Mouse (Mus musculus): ENCODE measurements at regions not wholly inside any gene's neighbourhood (a gene's known extent, or its start where the extent isn't known, plus 50 kb on each side); places are given as distances from the start of the nearest gene placed in this dataset.

- no peak overlapping the region for H3K4me3 ChIP-seq
- no peak overlapping the region for H3K27ac ChIP-seq
- ATAC-seq (ENCODE audit: low FRiP score, low read depth): no peak
- H3K27me3 ChIP-seq: no peaks in the 10 kb centered on the region
- no peak overlapping the region for H3K9ac ChIP-seq
- no peak overlapping the region for H3K4me2 ChIP-seq (replicated peaks)
- H3K9me3 ChIP-seq: no peaks in the 10 kb centered on the region
- no peaks in the 10 kb centered on the region for H3K36me3 ChIP-seq
- 68% methylated on average over 1 of the region's 1 CpGs for WGBS
- H3K4me1 ChIP-seq: no peaks in the 10 kb centered on the region
Observed at GRCm38 (mm10) chr5:57396376-57396775, 321.4 kb upstream of the Pcdh7 start.

- H3K4me1 ChIP-seq: no peaks in the 10 kb centered on the region
- no peak overlapping the region for H3K27ac ChIP-seq
- no peaks in the 10 kb centered on the region for H3K9me3 ChIP-seq
- no peak for ATAC-seq (ENCODE audit: low FRiP score, low read depth)
- no peaks in the 10 kb centered on the region for H3K36me3 ChIP-seq
- H3K9ac ChIP-seq: no peak overlapping the region
- no peak overlapping the region for H3K4me3 ChIP-seq
- no peaks in the 10 kb centered on the region for H3K27me3 ChIP-seq
- H3K4me2 ChIP-seq (replicated peaks): no peak overlapping the region
- 73% methylated on average over 2 of the region's 2 CpGs for WGBS
Observed at GRCm38 (mm10) chr5:57418216-57418615, 299.6 kb upstream of the Pcdh7 start.

- 78% methylated on average over 3 of the region's 3 CpGs for WGBS
- Histone ChIP-seq H3K27me3 (no peaks in the 10 kb centered on the region), H3K27ac (no peak overlapping the region), H3K4me2 (replicated peaks) (no peak overlapping the region), H3K36me3 (no peaks in the 10 kb centered on the region), H3K4me1 (no peaks in the 10 kb centered on the region), H3K9ac (no peak overlapping the region), H3K9me3 (no peaks in the 10 kb centered on the region), H3K4me3 (no peak overlapping the region)
- ATAC-seq (ENCODE audit: low FRiP score, low read depth): peak; percentile 71; the same call in 1 of the 2 replicates
Observed at GRCm38 (mm10) chr5:57451050-57451449, 266.7 kb upstream of the Pcdh7 start.

GRCm38 (mm10) chr5:57451504-57451903 is 266.3 kb upstream of the Pcdh7 start:
- H3K4me2 ChIP-seq (replicated peaks): no peak overlapping the region
- WGBS: 77% methylated on average over 2 of the region's 2 CpGs
- H3K4me1 ChIP-seq: no peaks in the 10 kb centered on the region
- ATAC-seq (ENCODE audit: low FRiP score, low read depth): no peak
- H3K9me3 ChIP-seq: no peaks in the 10 kb centered on the region
- no peak overlapping the region for H3K4me3 ChIP-seq
- H3K27me3 ChIP-seq: no peaks in the 10 kb centered on the region
- H3K27ac ChIP-seq: no peak overlapping the region
- no peaks in the 10 kb centered on the region for H3K36me3 ChIP-seq
- no peak overlapping the region for H3K9ac ChIP-seq

GRCm38 (mm10) chr5:57474978-57475377 is 242.8 kb upstream of the Pcdh7 start:
- Histone ChIP-seq H3K9me3 (no peaks in the 10 kb centered on the region), H3K9ac (no peak overlapping the region), H3K4me3 (no peak overlapping the region), H3K27ac (no peak overlapping the region), H3K4me1 (no peaks in the 10 kb centered on the region), H3K4me2 (replicated peaks) (no peak overlapping the region), H3K36me3 (no peaks in the 10 kb centered on the region), H3K27me3 (no peaks in the 10 kb centered on the region)
- 73% methylated on average over 3 of the region's 3 CpGs for whole genome bisulfite sequencing
- ATAC-seq (ENCODE audit: low FRiP score, low read depth): no peak

- H3K4me3 ChIP-seq: no peak overlapping the region
- H3K9me3 ChIP-seq: no peaks in the 10 kb centered on the region
- H3K36me3 ChIP-seq: no peaks in the 10 kb centered on the region
- no peak overlapping the region for H3K4me2 ChIP-seq (replicated peaks)
- H3K27me3 ChIP-seq: no peaks in the 10 kb centered on the region
- no peak for ATAC-seq (ENCODE audit: low FRiP score, low read depth)
- no peaks in the 10 kb centered on the region for H3K4me1 ChIP-seq
- H3K27ac ChIP-seq: no peak overlapping the region
- no peak overlapping the region for H3K9ac ChIP-seq
Observed at GRCm38 (mm10) chr5:57477860-57478259, 239.9 kb upstream of the Pcdh7 start.
